Mouse (Mus musculus): ENCODE measurements at regions not wholly inside any gene's neighbourhood (a gene's known extent, or its start where the extent isn't known, plus 50 kb on each side); places are given as distances from the start of the nearest gene placed in this dataset.

- TF ChIP-seq CTCF (IDR thresholded peaks at IDR 0.05; ENCODE audit: low read depth, low read length) = no peak
- TF ChIP-seq POLR2A (IDR thresholded peaks at IDR 0.05; ENCODE audit: extremely low read depth, insufficient read depth, low read length) = no peak
These were observed 101.1 kb downstream of the Spata18 start for GRCm38 (mm10) chr5:73752225-73752644.

Measured in liver, adult 2 months (tissue).